Mouse (Mus musculus) heart, adult 2 months (tissue): Measurements from ENCODE around the gene Arhgef25.

Source experiments
- CTCF ChIP-seq: fragments of 200-600 bp; IDR thresholded peaks from 2 replicates; pipeline ENCODE4 v1.8.1; 2022; ENCODE audit warnings: antibody characterized with exemption, mild to moderate bottlenecking, moderate library complexity
- EP300 ChIP-seq: fragments of 200-500 bp; IDR thresholded peaks from 2 replicates; pipeline ENCODE4 v1.6.1; 2011; ENCODE audit warnings: low read depth, low read length, control low read depth; ENCODE audit not compliant: insufficient read depth
- POLR2A ChIP-seq: fragments of 200-500 bp; IDR thresholded peaks from 2 replicates; pipeline ENCODE4 v1.6.1; 2011; ENCODE audit warnings: mild to moderate bottlenecking, low read depth, low read length, control low read depth; ENCODE audit not compliant: insufficient read depth

- no peak for TF ChIP-seq CTCF
- peak; percentile 78 for TF ChIP-seq POLR2A
- TF ChIP-seq EP300, result 0 out of 2 replicates have a peak, but pooled peaks have one; percentile 39
These were observed 6.5 kb upstream of the Arhgef25 start for GRCm38 (mm10) chr10:127196392-127196791.
